In the genomic region with DNA sequence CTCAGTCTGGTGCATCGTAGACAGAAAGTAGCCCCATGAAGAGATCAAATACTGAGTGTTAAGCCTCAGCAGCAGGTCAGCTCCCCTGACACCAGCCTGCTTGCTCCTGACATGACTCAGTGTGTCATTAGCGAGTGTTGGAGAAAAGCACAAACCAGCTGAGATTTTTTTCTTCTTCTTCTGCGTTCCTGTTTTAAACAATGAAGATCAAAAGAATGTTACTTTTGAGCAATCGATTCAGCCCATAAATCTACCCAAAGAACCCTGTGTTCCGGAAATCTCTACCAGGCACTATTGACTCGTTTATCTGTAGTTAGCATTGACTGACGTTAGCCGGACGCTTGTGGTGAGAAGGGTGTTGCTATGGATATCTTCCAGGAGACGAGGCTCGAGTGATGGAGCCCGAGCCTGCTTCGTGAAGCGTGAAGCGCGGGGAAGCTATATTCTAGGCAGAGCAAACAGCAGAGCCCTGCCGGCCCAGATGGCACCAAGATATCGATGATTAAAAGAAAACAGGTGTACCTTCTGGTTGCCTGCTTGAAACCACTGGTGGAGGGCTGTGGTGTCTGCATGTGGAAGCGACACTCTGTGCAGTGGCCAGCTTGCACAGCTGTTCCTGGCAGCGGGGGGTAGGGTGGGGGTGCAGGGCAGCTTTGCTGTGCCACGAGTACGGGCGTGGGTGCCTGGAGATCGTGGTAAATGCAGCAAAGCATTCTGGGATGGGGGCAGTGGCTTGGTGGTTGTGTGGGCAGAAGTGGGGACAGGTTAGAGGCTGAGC, we compare ENCODE assay signal across 10 mouse cellular contexts. TPM values are rescaled to one million over a fixed set of nuclear protein-coding genes. Genes with fewer than 3 reads are reported as not detected.
DNase-seq lines count a peak whose midpoint lies in the region; ATAC-seq and TF ChIP-seq lines count a peak whose summit lies in the region.
"Had no signal": no experiment of that assay in that cellular context is flagged by ENCODE, and none has a peak within 500 bp of the region (broad histone marks: within the 10 kb centered on the region; RNA-seq: fewer than 3 reads in every experiment).

No protein-coding gene starts in this region.

- WGBS in hindbrain, embryonic 13.5 days: 21% methylated on average over 24 of the region's 24 CpGs
- 24% methylated on average over 24 of the region's 24 CpGs for WGBS in midbrain, embryonic 15.5 days
- WGBS in stomach, postnatal 0 days: 43% methylated on average over 24 of the region's 24 CpGs

- H3K4me3 ChIP-seq in hindbrain, embryonic 13.5 days: no peak overlapping the region
- H3K4me3 ChIP-seq in midbrain, embryonic 15.5 days: no peak overlapping the region
- no peak overlapping the region for H3K4me3 ChIP-seq in stomach, postnatal 0 days (ENCODE audit: low read depth, low read length)
- H3K4me3 ChIP-seq: embryonic facial prominence, embryonic 15.5 days; limb, embryonic 12.5 days had no signal

- no peak for TF ChIP-seq CTCF in stomach, postnatal 0 days (IDR thresholded peaks at IDR 0.05; ENCODE audit: low read depth)

- peak overlapping the region; percentile 60 for H3K9ac ChIP-seq in hindbrain, embryonic 13.5 days
- H3K9ac ChIP-seq in midbrain, embryonic 15.5 days: no peak overlapping the region
- H3K9ac ChIP-seq in stomach, postnatal 0 days (ENCODE audit: low read length): no peak overlapping the region
- H3K9ac ChIP-seq: embryonic facial prominence, embryonic 15.5 days; limb, embryonic 12.5 days had no signal

- H3K27ac ChIP-seq in hindbrain, embryonic 13.5 days: peak overlapping the region; percentile 73
- peak overlapping the region; percentile 72 for H3K27ac ChIP-seq in midbrain, embryonic 15.5 days
- H3K27ac ChIP-seq in stomach, postnatal 0 days (replicated peaks): no peak overlapping the region
- H3K27ac ChIP-seq: embryonic facial prominence, embryonic 15.5 days; limb, embryonic 12.5 days had no signal

- ATAC-seq in hindbrain, embryonic 13.5 days (ENCODE audit: low FRiP score): peak; percentile 38; the same call in 1 of the 2 replicates
- ATAC-seq in midbrain, embryonic 15.5 days (replicated peaks): peak; percentile 52; the same call in 1 of the 2 replicates
- ATAC-seq in stomach, postnatal 0 days (ENCODE audit: low FRiP score, low TSS enrichment): no peak

- H3K36me3 ChIP-seq in hindbrain, embryonic 13.5 days: no peaks in the 10 kb centered on the region
- H3K36me3 ChIP-seq in midbrain, embryonic 15.5 days (replicated peaks): no peaks in the 10 kb centered on the region
- no peaks in the 10 kb centered on the region for H3K36me3 ChIP-seq in stomach, postnatal 0 days (ENCODE audit: control insufficient read depth, insufficient read depth, low read length)
- H3K36me3 ChIP-seq: embryonic facial prominence, embryonic 15.5 days; limb, embryonic 12.5 days had no signal

- H3K9me3 ChIP-seq in hindbrain, embryonic 13.5 days: no peaks in the 10 kb centered on the region
- H3K9me3 ChIP-seq in midbrain, embryonic 15.5 days: no peaks in the 10 kb centered on the region
- no peaks in the 10 kb centered on the region for H3K9me3 ChIP-seq in stomach, postnatal 0 days (ENCODE audit: control insufficient read depth, low read length)
- H3K9me3 ChIP-seq: embryonic facial prominence, embryonic 15.5 days; limb, embryonic 12.5 days had no signal

- no peak for TF ChIP-seq EP300 in stomach, postnatal 0 days (optimal IDR thresholded peaks at IDR 0.05)

- H3K27me3 ChIP-seq in hindbrain, embryonic 13.5 days: peaks cover 24% of the 10 kb centered on the region; the same call in 1 of the 2 replicates
- H3K27me3 ChIP-seq in midbrain, embryonic 15.5 days (replicated peaks): no peaks in the 10 kb centered on the region
- no peaks in the 10 kb centered on the region for H3K27me3 ChIP-seq in stomach, postnatal 0 days (ENCODE audit: control insufficient read depth, insufficient read depth, low read length)

- H3K4me1 ChIP-seq in hindbrain, embryonic 13.5 days (replicated peaks): peaks cover 25% of the 10 kb centered on the region
- H3K4me1 ChIP-seq in midbrain, embryonic 15.5 days: peaks cover 17% of the 10 kb centered on the region
- H3K4me1 ChIP-seq in stomach, postnatal 0 days (replicated peaks; ENCODE audit: control insufficient read depth, insufficient read depth): no peaks in the 10 kb centered on the region

- peak overlapping the region; percentile 35 for H3K4me2 ChIP-seq in hindbrain, embryonic 13.5 days
- peak overlapping the region; percentile 28 for H3K4me2 ChIP-seq in midbrain, embryonic 15.5 days
- H3K4me2 ChIP-seq in stomach, postnatal 0 days (replicated peaks; ENCODE audit: low read depth): no peak overlapping the region
- H3K4me2 ChIP-seq: embryonic facial prominence, embryonic 15.5 days; limb, embryonic 12.5 days had no signal

- peak; percentile 59 to 71 for DNase-seq in cerebellum, postnatal 14 days
- DNase-seq in cerebellum, adult 18-20 months: no peak
- DNase-seq in CD8-positive naive resting alpha-beta T cell, adult 2 months (ENCODE audit: low read depth in 2 of 2, low spot score in 2 of 2): peak; percentile 55 to 57
- peak; percentile 69 for DNase-seq in thymus, postnatal 14 days
- no peak for DNase-seq in stomach, postnatal 0 days (ENCODE audit: low spot score)
- DNase-seq in kidney, postnatal 36 days: no peak

RNA-seq across cellular contexts. Expression of a gene that starts 5.5 kb away (rescaled TPM):
- 26.9 and 30.0 TPM in 2 replicates for polyA plus RNA-seq in hindbrain, embryonic 13.5 days (2015; fragmentation: Nextera tagmentation; extraction: Ambion mirVana)
- 29.4 and 33.7 TPM in 2 replicates for polyA plus RNA-seq in midbrain, embryonic 15.5 days (2015; fragmentation: Nextera tagmentation; extraction: Ambion mirVana)
- 29.2 and 30.2 TPM in 2 replicates for polyA plus RNA-seq in stomach, postnatal 0 days (2015; fragmentation: Nextera tagmentation; extraction: Ambion mirVana)

RNA-seq across cellular contexts. Expression of a gene that starts 15.3 kb away (rescaled TPM):
- polyA plus RNA-seq in hindbrain, embryonic 13.5 days (2015; fragmentation: Nextera tagmentation; extraction: Ambion mirVana): 5.2 and 5.5 TPM in 2 replicates
- 4.3 and 4.8 TPM in 2 replicates for polyA plus RNA-seq in midbrain, embryonic 15.5 days (2015; fragmentation: Nextera tagmentation; extraction: Ambion mirVana)
- polyA plus RNA-seq in stomach, postnatal 0 days (2015; fragmentation: Nextera tagmentation; extraction: Ambion mirVana): 1.7 and 2.0 TPM in 2 replicates

RNA-seq across cellular contexts. Expression of a gene that starts 18.6 kb away (rescaled TPM):
- polyA plus RNA-seq in hindbrain, embryonic 13.5 days (2015; fragmentation: Nextera tagmentation; extraction: Ambion mirVana): 1.9 and 3.3 TPM in 2 replicates
- 0.93 and 1.4 TPM in 2 replicates for polyA plus RNA-seq in midbrain, embryonic 15.5 days (2015; fragmentation: Nextera tagmentation; extraction: Ambion mirVana)
- 1.9 and 2.2 TPM in 2 replicates for polyA plus RNA-seq in stomach, postnatal 0 days (2015; fragmentation: Nextera tagmentation; extraction: Ambion mirVana)

RNA-seq across cellular contexts. Expression of a gene that starts 55.2 kb away (rescaled TPM):
- 32.2 and 33.7 TPM in 2 replicates for polyA plus RNA-seq in hindbrain, embryonic 13.5 days (2015; fragmentation: Nextera tagmentation; extraction: Ambion mirVana)
- polyA plus RNA-seq in midbrain, embryonic 15.5 days (2015; fragmentation: Nextera tagmentation; extraction: Ambion mirVana): 35.7 and 38.2 TPM in 2 replicates
- 12.4 and 12.9 TPM in 2 replicates for polyA plus RNA-seq in stomach, postnatal 0 days (2015; fragmentation: Nextera tagmentation; extraction: Ambion mirVana)

Comparison
In these comparisons a context has a peak if more than half of its experiments do, and no peak if none do; other contexts are left out.
1. DNase-seq: peak in cerebellum, postnatal 14 days (2 of 2), CD8-positive naive resting alpha-beta T cell, adult 2 months (2 of 2) and thymus, postnatal 14 days (single experiment); none in cerebellum, adult 18-20 months (0 of 2), stomach, postnatal 0 days (single experiment) and kidney, postnatal 36 days (0 of 2).